Mouse (Mus musculus) CH12.LX (cell line): ENCODE data around the gene Inhbe.

ENCODE experiments used
- CTCF ChIP-seq, 2 experiments: IDR thresholded peaks in 1 of 2; conservative IDR thresholded peaks in 1 of 2; 2 replicates each; pipeline ENCODE4 v1.5.1; 2011 to 2012; ENCODE audit warnings: low read depth in 2 of 2, low read length in 2 of 2, improper control_type of control experiment in 1 of 2, inconsistent platforms in 1 of 2, mild to moderate bottlenecking in 1 of 2, moderate library complexity in 1 of 2
- EP300 ChIP-seq: IDR thresholded peaks from 2 replicates; pipeline ENCODE4 v1.6.1; 2011; ENCODE audit warnings: low read length, improper control_type of control experiment
- HCFC1 ChIP-seq: IDR thresholded peaks from 2 replicates; pipeline ENCODE4 v1.6.1; 2012; ENCODE audit warnings: low read depth, mild to moderate bottlenecking, inconsistent platforms, low read length, improper control_type of control experiment
- JUND ChIP-seq: conservative IDR thresholded peaks from 2 replicates; pipeline ENCODE4 v1.6.1; 2011; ENCODE audit warnings: low read depth, low read length, improper control_type of control experiment
- KAT2A ChIP-seq: IDR thresholded peaks from 2 replicates; pipeline ENCODE4 v1.6.1; 2012; ENCODE audit warnings: low read length, improper control_type of control experiment, inconsistent platforms; ENCODE audit not compliant: insufficient replicate concordance
- MAX ChIP-seq: IDR thresholded peaks from 2 replicates; pipeline ENCODE4 v1.6.1; 2011; ENCODE audit warnings: low read length, improper control_type of control experiment
- MAZ ChIP-seq: IDR thresholded peaks from 2 replicates; pipeline ENCODE4 v1.6.1; 2012; ENCODE audit warnings: low read depth, mild to moderate bottlenecking, inconsistent platforms, low read length, improper control_type of control experiment, moderate library complexity
- MXI1 ChIP-seq: IDR thresholded peaks from 2 replicates; pipeline ENCODE4 v1.6.1; 2011; ENCODE audit warnings: mild to moderate bottlenecking, low read depth, low read length, improper control_type of control experiment
- PAX5 ChIP-seq: IDR thresholded peaks from 2 replicates; pipeline ENCODE4 v1.6.1; 2012; ENCODE audit warnings: low read length, inconsistent platforms, mixed read lengths
- POLR2A ChIP-seq: IDR thresholded peaks from 2 replicates; pipeline ENCODE4 v1.6.1; 2011; ENCODE audit warnings: low read depth, mild to moderate bottlenecking, improper control_type of control experiment, low read length
- RCOR1 ChIP-seq: conservative IDR thresholded peaks from 2 replicates; pipeline ENCODE4 v1.6.1; 2012; ENCODE audit warnings: low read depth, mild to moderate bottlenecking, inconsistent platforms, low read length, improper control_type of control experiment
- TCF12 ChIP-seq: IDR thresholded peaks from 2 replicates; pipeline ENCODE4 v1.6.1; 2014; ENCODE audit warnings: low read depth, mild to moderate bottlenecking, inconsistent platforms, low read length, improper control_type of control experiment
- USF1 ChIP-seq: IDR thresholded peaks from 2 replicates; pipeline ENCODE4 v1.6.1; 2014; ENCODE audit warnings: low read depth, mild to moderate bottlenecking, inconsistent platforms, low read length, improper control_type of control experiment
- ZC3H11A ChIP-seq: IDR thresholded peaks from 2 replicates; pipeline ENCODE4 v1.6.1; 2012; ENCODE audit warnings: low read depth, mild to moderate bottlenecking, inconsistent platforms, low read length, improper control_type of control experiment

DNA sequence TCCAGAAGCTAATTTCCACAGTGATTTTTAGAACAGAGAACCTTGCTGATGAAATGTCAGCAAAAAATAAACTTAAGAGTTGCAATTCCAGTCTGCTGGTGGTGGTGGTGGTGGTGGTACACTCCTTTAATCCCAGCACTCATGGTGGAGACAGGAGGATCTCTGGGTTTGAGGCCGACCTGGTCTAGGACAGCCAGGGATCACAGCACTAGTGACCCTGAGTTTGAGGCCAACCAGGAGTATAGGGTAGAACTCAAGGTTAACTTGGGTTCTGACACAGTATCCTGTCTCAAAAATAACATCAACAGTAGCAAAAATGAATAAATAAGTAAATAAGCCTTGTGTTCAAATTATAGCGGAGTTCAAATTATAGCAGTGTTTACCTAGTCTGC is 27.5 kb upstream of the Inhbe start:
- TF ChIP-seq POLR2A = no peak
- no peak for TF ChIP-seq MXI1
- no peak for TF ChIP-seq RCOR1
- TF ChIP-seq KAT2A = no peak
- no peak for TF ChIP-seq HCFC1
- TF ChIP-seq MAX = no peak
- no peak for TF ChIP-seq JUND
- no peak for TF ChIP-seq EP300
- no peak for TF ChIP-seq PAX5
- TF ChIP-seq USF1 = no peak
- no peak for TF ChIP-seq CTCF (conservative IDR thresholded peaks at IDR 0.05 in 1 of 2, IDR thresholded peaks at IDR 0.05 in 1 of 2; ENCODE audit: low read depth in 2 of 2, low read length in 2 of 2)
- TF ChIP-seq ZC3H11A = no peak
- no peak for TF ChIP-seq TCF12
- no peak for TF ChIP-seq MAZ
